Mouse (Mus musculus): ENCODE data around the gene Gm813.

The Gm813 gene

GRCm38 (mm10) chr16:58604680-58605079 lies 12.1 kb downstream of the Gm813 start:
- DNase-seq (ENCODE audit: low spot score in 2 of 2): no peak

DNA sequence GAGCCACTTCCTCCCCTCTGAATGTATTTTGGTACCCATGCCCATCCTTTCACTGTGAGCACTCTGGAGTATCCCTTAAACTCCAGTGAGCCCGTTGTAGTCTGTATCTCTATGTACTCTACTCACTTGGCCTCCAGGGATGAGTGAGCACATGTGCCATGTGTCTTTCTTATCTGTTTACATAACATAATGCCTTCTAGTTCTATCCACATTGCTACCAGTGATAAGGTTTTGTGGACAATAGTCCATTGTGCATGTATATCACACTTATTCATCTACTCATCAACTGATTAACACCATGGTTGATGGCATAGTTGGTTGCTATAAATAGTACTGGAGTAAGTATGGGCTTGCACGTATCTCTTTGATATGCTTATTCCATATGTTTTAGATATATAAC lies 12.9 kb downstream of the Gm813 start:
- DNase-seq (ENCODE audit: low spot score in 2 of 2): no peak

- no peak for DNase-seq (ENCODE audit: low spot score in 2 of 2)
These were observed 15.9 kb downstream of the Gm813 start for GRCm38 (mm10) chr16:58600846-58601245.

DNA sequence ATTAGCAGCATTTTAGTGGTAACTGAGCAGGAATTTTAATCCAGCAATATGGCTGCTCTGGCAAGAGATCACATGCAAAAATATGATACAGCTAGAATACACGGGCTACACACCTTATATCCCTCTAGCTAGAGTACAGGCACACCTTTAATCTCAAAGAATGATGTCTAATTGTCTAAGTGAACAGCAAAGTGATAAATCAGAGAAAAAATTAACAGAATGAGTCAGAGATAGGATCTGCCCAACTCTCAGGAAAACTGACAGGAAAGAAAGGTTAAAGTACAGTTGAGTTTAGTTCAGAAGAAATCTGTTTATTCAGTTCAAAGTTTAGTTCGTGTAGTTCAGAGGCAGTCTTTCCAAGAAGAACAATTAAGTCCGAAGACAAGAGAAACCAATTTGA lies 25.5 kb downstream of the Gm813 start:
- DNase-seq (ENCODE audit: low spot score in 2 of 2): no peak

DNA sequence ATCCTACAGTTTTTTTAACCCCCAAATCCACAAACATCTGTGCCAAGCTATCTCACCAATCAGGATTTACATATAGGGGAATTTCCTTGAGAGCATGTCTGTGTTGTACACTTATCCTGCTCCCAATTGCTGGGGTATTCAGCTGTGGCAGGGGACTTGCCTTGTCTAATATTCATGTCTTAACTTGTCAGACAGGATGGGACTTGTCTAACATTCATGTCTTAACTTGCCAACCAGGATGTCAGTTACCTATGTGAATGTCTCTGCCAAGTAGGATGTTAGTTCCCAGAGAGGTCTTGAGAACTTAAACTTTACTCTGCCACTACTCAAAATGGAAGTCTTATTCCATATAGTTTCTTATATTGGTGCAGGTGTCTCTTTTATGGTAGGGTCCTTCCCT lies 27.3 kb downstream of the Gm813 start:
- no peak for DNase-seq (ENCODE audit: low spot score in 2 of 2)

GRCm38 (mm10) chr16:58573949-58574722 lies 42.6 kb downstream of the Gm813 start:
- DNase-seq (ENCODE audit: low spot score in 2 of 2): no peak

GRCm38 (mm10) chr16:58570694-58571264 lies 46.0 kb downstream of the Gm813 start:
- DNase-seq (ENCODE audit: low spot score in 2 of 2): no peak

Measured in frontal cortex, postnatal 14 days (tissue).